Mouse (Mus musculus) lung, postnatal 0 days (tissue): Measurements from ENCODE around the gene Pi4kb. TPM values are rescaled to one million over a fixed set of nuclear protein-coding genes. Genes with fewer than 3 reads are reported as not detected.

Experiments
- ATAC-seq: fragments of 200-750 bp; cut with Nextera tagmentation; 2 replicates; pipeline ENCODE4 v1.8.0; 2017; ENCODE audit warnings: moderate library complexity
- DNase-seq: peaks from one replicate; pipeline ENCODE4 v3.0.0-alpha.2; 2016; ENCODE audit warnings: low spot score
- H3K27ac ChIP-seq: fragments of 300-500 bp; sonication (generic); 2 replicates; pipeline ENCODE4 v1.5.1; 2014; ENCODE audit warnings: antibody characterized with exemption, mild to moderate bottlenecking, low read length, mixed read lengths
- H3K27me3 ChIP-seq: fragments of 300-500 bp; sonication (generic); replicated peaks from 2 replicates; pipeline ENCODE4 v1.6.1; 2014; ENCODE audit warnings: low read length, mixed read lengths; ENCODE audit not compliant: insufficient read depth
- H3K36me3 ChIP-seq: fragments of 300-500 bp; sonication (generic); 2 replicates; pipeline ENCODE4 v1.6.1; 2014; ENCODE audit warnings: low read length, mixed read lengths; ENCODE audit not compliant: insufficient read depth
- H3K4me1 ChIP-seq: fragments of 300-500 bp; sonication (generic); 2 replicates; pipeline ENCODE4 v1.6.1; 2014; ENCODE audit warnings: antibody characterized with exemption, low read depth, low read length, mixed read lengths; ENCODE audit not compliant: insufficient read depth
- H3K4me2 ChIP-seq: fragments of 300-500 bp; sonication (generic); replicated peaks from 2 replicates; pipeline ENCODE4 v1.6.1; 2014; ENCODE audit warnings: low read depth, mild to moderate bottlenecking, low read length, moderate library complexity, mixed read lengths
- H3K4me3 ChIP-seq: fragments of 300-500 bp; sonication (generic); 2 replicates; pipeline ENCODE4 v1.5.1; 2014; ENCODE audit warnings: low read depth, low read length
- H3K9ac ChIP-seq: fragments of 300-500 bp; sonication (generic); replicated peaks from 2 replicates; pipeline ENCODE4 v1.6.1; 2014; ENCODE audit warnings: low read depth, mild to moderate bottlenecking
- H3K9me3 ChIP-seq: fragments of 300-500 bp; sonication (generic); 2 replicates; pipeline ENCODE4 v1.6.1; 2016; ENCODE audit warnings: low read length, mixed read lengths
- CTCF ChIP-seq: IDR thresholded peaks from 2 replicates; pipeline ENCODE4 v1.5.1; 2016; ENCODE audit warnings: antibody characterized with exemption, mild to moderate bottlenecking
- EP300 ChIP-seq: IDR thresholded peaks from 2 replicates; pipeline ENCODE4 v1.6.1; 2016; ENCODE audit warnings: antibody characterized with exemption, mild to moderate bottlenecking, control low read depth
- WGBS: fragments of 180-500 bp; shearing (Covaris S2); extraction: QIAGEN DNeasy Blood & Tissue Kit; methylation state at CpG from one replicate; pipeline ENCODE4 v1.1.7; 2014; 5-methylcytosine and 5-hydroxymethylcytosine counted together
- polyA plus RNA-seq: library from polyadenylated mRNA; unstranded; fragments of >200 nt; fragmentation: Nextera tagmentation; extraction: Ambion mirVana; gene quantifications from 2 replicates; pipeline ENCODE4 v1.2.1, GENCODE M21; 2015

Pi4kb gene
- polyA plus RNA-seq, 1 experiment from 2014 or later = 13.6 TPM

- peaks cover 37% of the 10 kb centered on the region; the same call in 1 of the 2 replicates for H3K36me3 ChIP-seq
Observed at GRCm38 (mm10) chr3:95002569-95002968, 28.0 kb downstream of the Pi4kb start.

GRCm38 (mm10) chr3:95003273-95003672 lies 28.7 kb downstream of the Pi4kb start:
- no peak for ATAC-seq
- peaks cover 35% of the 10 kb centered on the region; the same call in 1 of the 2 replicates for H3K36me3 ChIP-seq
- no peak overlapping the region for H3K9ac ChIP-seq
- no peaks in the 10 kb centered on the region for H3K4me1 ChIP-seq
- no peak overlapping the region for H3K27ac ChIP-seq
- H3K27me3 ChIP-seq = no peaks in the 10 kb centered on the region
- no peak overlapping the region for H3K4me2 ChIP-seq
- DNase-seq = no peak
- H3K9me3 ChIP-seq = no peaks in the 10 kb centered on the region
- TF ChIP-seq CTCF = no peak
- TF ChIP-seq EP300 = no peak
- no peak overlapping the region for H3K4me3 ChIP-seq

More at GRCm38 (mm10) chr3:95002569-95002968, 28.0 kb downstream of the Pi4kb start:
- Histone ChIP-seq H3K9me3 (no peaks in the 10 kb centered on the region), H3K4me1 (no peaks in the 10 kb centered on the region), H3K9ac (no peak overlapping the region), H3K27ac (no peak overlapping the region), H3K4me2 (no peak overlapping the region), H3K4me3 (no peak overlapping the region), H3K27me3 (no peaks in the 10 kb centered on the region)
- no peak for DNase-seq
- no peak for ATAC-seq
- WGBS = 91% methylated on average over 4 of the region's 4 CpGs
- no peak for TF ChIP-seq EP300
- no peak for TF ChIP-seq CTCF

GRCm38 (mm10) chr3:95005651-95006050 lies 31.1 kb downstream of the Pi4kb start:
- TF ChIP-seq EP300 (no peak), CTCF (no peak)
- WGBS = 89% methylated on average over 3 of the region's 3 CpGs
- Histone ChIP-seq H3K9me3 (no peaks in the 10 kb centered on the region), H3K27me3 (no peaks in the 10 kb centered on the region), H3K4me2 (no peak overlapping the region), H3K4me3 (no peak overlapping the region), H3K36me3 (peaks cover 25% of the 10 kb centered on the region; the same call in 1 of the 2 replicates), H3K4me1 (no peaks in the 10 kb centered on the region), H3K9ac (no peak overlapping the region), H3K27ac (no peak overlapping the region)
- no peak for ATAC-seq
- no peak for DNase-seq

GRCm38 (mm10) chr3:95007706-95008105 lies 33.2 kb downstream of the Pi4kb start:
- Histone ChIP-seq H3K4me2 (no peak overlapping the region), H3K9me3 (no peaks in the 10 kb centered on the region), H3K27me3 (no peaks in the 10 kb centered on the region), H3K36me3 (peaks cover 24% of the 10 kb centered on the region; the same call in 1 of the 2 replicates), H3K4me1 (no peaks in the 10 kb centered on the region), H3K9ac (no peak overlapping the region), H3K27ac (no peak overlapping the region), H3K4me3 (no peak overlapping the region)
- ATAC-seq (no peak), DNase-seq (no peak)
- TF ChIP-seq CTCF (no peak), EP300 (no peak)
- 86% methylated on average over 9 of the region's 9 CpGs for WGBS

GRCm38 (mm10) chr3:95010396-95010795 lies 35.9 kb downstream of the Pi4kb start:
- Histone ChIP-seq H3K36me3 (peaks cover 21% of the 10 kb centered on the region; the same call in 1 of the 2 replicates), H3K27ac (no peak overlapping the region), H3K4me3 (no peak overlapping the region), H3K9me3 (no peaks in the 10 kb centered on the region), H3K4me1 (peaks cover 5% of the 10 kb centered on the region; the same call in 1 of the 2 replicates), H3K9ac (no peak overlapping the region), H3K4me2 (no peak overlapping the region), H3K27me3 (no peaks in the 10 kb centered on the region)
- WGBS = 79% methylated on average over 7 of the region's 7 CpGs
- no peak for ATAC-seq
- no peak for TF ChIP-seq EP300
- no peak for TF ChIP-seq CTCF
- no peak for DNase-seq

- Histone ChIP-seq H3K9ac (no peak overlapping the region), H3K4me2 (no peak overlapping the region), H3K27me3 (no peaks in the 10 kb centered on the region), H3K4me3 (no peak overlapping the region), H3K27ac (no peak overlapping the region), H3K36me3 (peaks cover 13% of the 10 kb centered on the region; the same call in 1 of the 2 replicates), H3K4me1 (peaks cover 5% of the 10 kb centered on the region; the same call in 1 of the 2 replicates), H3K9me3 (no peaks in the 10 kb centered on the region)
- no peak for DNase-seq
- 72% methylated on average over 3 of the region's 3 CpGs for WGBS
- ATAC-seq = no peak
- TF ChIP-seq EP300 (no peak), CTCF (no peak)
Observed at GRCm38 (mm10) chr3:95012982-95013381, 38.5 kb downstream of the Pi4kb start.
